18 mouse cellular contexts compared by ENCODE assay signal in genomic region chr15:11552568-11552967, GRCm38 (mm10).
"Had no signal": no experiment of that assay in that cellular context is flagged by ENCODE, and none has a peak within 500 bp of the region (broad histone marks: within the 10 kb centered on the region; RNA-seq: fewer than 3 reads in every experiment).

No protein-coding gene starts in this region.

- DNase-seq: layer of hippocampus, postnatal 36 days; left cerebral cortex, postnatal 4 days; liver, postnatal 0 days; thymus, adult 18-20 months; thymus, postnatal 36 days had no signal

- ATAC-seq: intestine, postnatal 0 days; liver, postnatal 0 days; midbrain, embryonic 13.5 days; midbrain, embryonic 16.5 days had no signal

- H3K4me2 ChIP-seq: hindbrain, embryonic 15.5 days; limb, embryonic 12.5 days; limb, embryonic 15.5 days; liver, embryonic 11.5 days; midbrain, embryonic 13.5 days; neural tube, embryonic 13.5 days had no signal

- H3K4me3 ChIP-seq: hindbrain, embryonic 15.5 days; left cerebral cortex, adult 2 months; limb, embryonic 12.5 days; limb, embryonic 15.5 days; megakaryocyte, embryonic 14.5 days; midbrain, embryonic 10.5 days; midbrain, embryonic 13.5 days; myocyte; neural tube, embryonic 13.5 days had no signal

- H3K36me3 ChIP-seq: hindbrain, embryonic 15.5 days; limb, embryonic 12.5 days; limb, embryonic 15.5 days; midbrain, embryonic 10.5 days; midbrain, embryonic 13.5 days; neural tube, embryonic 13.5 days had no signal

- H3K4me1 ChIP-seq: hindbrain, embryonic 15.5 days; limb, embryonic 12.5 days; limb, embryonic 15.5 days; megakaryocyte, embryonic 14.5 days; midbrain, embryonic 10.5 days; midbrain, embryonic 13.5 days; neural tube, embryonic 13.5 days had no signal

- H3K9ac ChIP-seq: hindbrain, embryonic 15.5 days; limb, embryonic 12.5 days; limb, embryonic 15.5 days; liver, embryonic 14.5 days; liver, postnatal 0 days; midbrain, embryonic 13.5 days; neural tube, embryonic 13.5 days had no signal

- H3K27me3 ChIP-seq: hindbrain, embryonic 15.5 days; limb, embryonic 12.5 days; limb, embryonic 15.5 days; megakaryocyte, embryonic 14.5 days; midbrain, embryonic 13.5 days; neural tube, embryonic 13.5 days had no signal

- H3K27ac ChIP-seq: hindbrain, embryonic 15.5 days; left cerebral cortex, adult 2 months; limb, embryonic 12.5 days; limb, embryonic 15.5 days; liver, embryonic 14.5 days; midbrain, embryonic 10.5 days; midbrain, embryonic 13.5 days; neural tube, embryonic 13.5 days had no signal

- H3K9me3 ChIP-seq: hindbrain, embryonic 15.5 days; limb, embryonic 12.5 days; limb, embryonic 15.5 days; midbrain, embryonic 10.5 days; midbrain, embryonic 13.5 days; neural tube, embryonic 13.5 days had no signal
